8 mouse cellular contexts compared by ENCODE assay signal in genomic region chr6:29712011-29712584, GRCm38 (mm10). TPM values are rescaled to one million over a fixed set of nuclear protein-coding genes. Genes with fewer than 3 reads are reported as not detected.
DNase-seq lines count a peak whose midpoint lies in the region; ATAC-seq and TF ChIP-seq lines count a peak whose summit lies in the region.

No protein-coding gene starts in this region.

- DNase-seq in frontal cortex, postnatal 10 days (ENCODE audit: low spot score in 2 of 2), result no peak
- peak; percentile 69 for DNase-seq in thymus, postnatal 0 days (ENCODE audit: low spot score)
- no peak for DNase-seq in thymus, postnatal 25 days
- DNase-seq in fibroblast of lung, adult 2 months (ENCODE audit: low read depth), result peak; percentile 40
- DNase-seq in lung, adult 2 months, result no peak
- no peak for DNase-seq in spleen, postnatal 14 days (ENCODE audit: low spot score in 2 of 2)
- no peak for DNase-seq in urinary bladder, adult 2 months (ENCODE audit: low spot score)

- H3K4me3 ChIP-seq in lung, adult 2 months (replicated peaks; ENCODE audit: extremely low read depth, low read depth, low read length), result no peak overlapping the region

- ATAC-seq in frontal cortex, adult (ENCODE audit: low TSS enrichment), result peak; percentile 63; the same call in 1 of the 2 replicates

- TF ChIP-seq POLR2A in lung, adult 2 months (IDR thresholded peaks at IDR 0.05; ENCODE audit: borderline replicate concordance, extremely low read depth, low read depth, low read length), result no peak

- WGBS in lung, adult 2 months, result 45% methylated on average over 3 of the region's 3 CpGs

- peak; percentile 56; the same call in 1 of the 2 replicates for TF ChIP-seq CTCF in lung, adult 2 months (IDR thresholded peaks at IDR 0.05; ENCODE audit: insufficient read depth, low read length)

- no peaks in the 10 kb centered on the region for H3K4me1 ChIP-seq in lung, adult 2 months (ENCODE audit: control insufficient read depth, insufficient read depth, low read length)

RNA-seq across cellular contexts. Expression of gene Tspan33, which starts 18.1 kb away (rescaled TPM):
- 1.7 and 2.8 TPM in 2 replicates for polyA plus RNA-seq in thymus, postnatal 0 days (2015; fragmentation: Nextera tagmentation; extraction: Ambion mirVana)
- 2.6 and 2.7 TPM in 2 replicates for polyA plus RNA-seq in lung, adult 2 months (2012; rRNA removed)
- 2.0 and 2.2 TPM in 2 replicates for polyA plus RNA-seq in urinary bladder, adult 2 months (2012; rRNA removed)

RNA-seq across cellular contexts. Expression of gene Smo, which starts 23.2 kb away (rescaled TPM):
- 13.2 and 18.1 TPM in 2 replicates for polyA plus RNA-seq in thymus, postnatal 0 days (2015; fragmentation: Nextera tagmentation; extraction: Ambion mirVana)
- polyA plus RNA-seq in lung, adult 2 months (2012; rRNA removed), result 36.3 and 41.2 TPM in 2 replicates
- 30.5 and 42.6 TPM in 2 replicates for polyA plus RNA-seq in urinary bladder, adult 2 months (2012; rRNA removed)

RNA-seq across cellular contexts. Expression of gene Ahcyl2, which starts 55.7 kb away (rescaled TPM):
- polyA plus RNA-seq in thymus, postnatal 0 days (2015; fragmentation: Nextera tagmentation; extraction: Ambion mirVana), result 13.8 and 17.2 TPM in 2 replicates
- polyA plus RNA-seq in lung, adult 2 months (2012; rRNA removed), result 53.5 and 69.7 TPM in 2 replicates
- 109 and 114 TPM in 2 replicates for polyA plus RNA-seq in urinary bladder, adult 2 months (2012; rRNA removed)

Comparison
In these comparisons a context has a peak if more than half of its experiments do, and no peak if none do; other contexts are left out.
1. DNase-seq: peak in thymus, postnatal 0 days (single experiment) and fibroblast of lung, adult 2 months (single experiment); none in frontal cortex, postnatal 10 days (0 of 2), thymus, postnatal 25 days (single experiment), lung, adult 2 months (single experiment), spleen, postnatal 14 days (0 of 2) and urinary bladder, adult 2 months (single experiment).